Mouse (Mus musculus): ENCODE measurements around the gene Il1rn.

DNA sequence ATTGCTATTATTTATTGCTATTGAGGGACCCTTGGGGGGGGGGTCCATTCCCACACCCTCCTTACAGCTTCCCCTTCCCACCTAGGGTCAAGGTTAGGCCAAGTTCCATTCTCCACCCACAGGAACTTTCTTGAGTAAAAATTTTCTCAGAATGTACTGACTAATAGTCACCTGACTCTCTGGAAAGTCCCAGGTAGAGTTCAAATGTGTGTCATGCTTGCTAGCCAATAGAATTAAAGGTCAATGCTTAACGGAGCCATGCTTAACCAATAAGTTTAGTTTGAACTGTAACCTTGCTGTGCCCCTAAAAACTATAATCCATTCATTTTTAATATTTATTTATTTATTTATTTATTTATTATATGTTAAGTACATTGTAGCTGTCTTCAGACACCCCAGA lies 22.7 kb downstream of the Il1rn start:
- TF ChIP-seq CTCF (IDR thresholded peaks at IDR 0.05; ENCODE audit: low read depth, low read length): no peak
- no peak for TF ChIP-seq POLR2A (IDR thresholded peaks at IDR 0.05; ENCODE audit: borderline replicate concordance, low read depth, low read length)

Data from bone marrow macrophage, adult 2 months (primary cell).